Mouse (Mus musculus) neural tube, embryonic 11.5 days (tissue): ENCODE data around the gene Trex2. TPM values are rescaled to one million over a fixed set of nuclear protein-coding genes. Genes with fewer than 3 reads are reported as not detected.

Experiments used
- ATAC-seq: fragments of 200-750 bp; cut with Nextera tagmentation; 2 replicates; pipeline ENCODE4 v1.8.0; 2017; ENCODE audit warnings: moderate number of reproducible peaks, mild to moderate bottlenecking, moderate TSS enrichment, moderate library complexity; ENCODE audit not compliant: insufficient read depth, low FRiP score, low TSS enrichment
- DNase-seq: peaks from one replicate; pipeline ENCODE4 v3.0.0-alpha.2; 2015; ENCODE audit warnings: low spot score
- H3K27ac ChIP-seq: fragments of 300-500 bp; sonication (generic); 2 replicates; pipeline ENCODE4 v1.5.1; 2014; ENCODE audit warnings: low read depth, mild to moderate bottlenecking, low read length
- H3K27me3 ChIP-seq: fragments of 300-500 bp; sonication (generic); 2 replicates; pipeline ENCODE4 v1.6.1; 2014; ENCODE audit warnings: mild to moderate bottlenecking, low read length, mixed read lengths; ENCODE audit not compliant: control insufficient read depth, insufficient read depth
- H3K36me3 ChIP-seq: fragments of 300-500 bp; sonication (generic); 2 replicates; pipeline ENCODE4 v1.6.1; 2014; ENCODE audit warnings: mild to moderate bottlenecking, low read length, moderate library complexity, mixed read lengths; ENCODE audit not compliant: control insufficient read depth, insufficient read depth
- H3K4me1 ChIP-seq: fragments of 300-500 bp; sonication (generic); 2 replicates; pipeline ENCODE4 v1.6.1; 2014; ENCODE audit warnings: low read length, mixed read lengths; ENCODE audit not compliant: control insufficient read depth, insufficient read depth
- H3K4me2 ChIP-seq: fragments of 300-500 bp; sonication (generic); 2 replicates; pipeline ENCODE4 v1.6.1; 2014; ENCODE audit warnings: low read depth, mild to moderate bottlenecking, moderate library complexity
- H3K4me3 ChIP-seq: fragments of 300-500 bp; sonication (generic); 2 replicates; pipeline ENCODE4 v1.5.1; 2014; ENCODE audit warnings: low read depth, low read length
- H3K9ac ChIP-seq: fragments of 300-500 bp; sonication (generic); 2 replicates; pipeline ENCODE4 v1.6.1; 2014; ENCODE audit warnings: mild to moderate bottlenecking, low read length
- H3K9me3 ChIP-seq: fragments of 300-500 bp; sonication (generic); 2 replicates; pipeline ENCODE4 v1.6.1; 2016; ENCODE audit warnings: low read length; ENCODE audit not compliant: control insufficient read depth
- WGBS: fragments of 180-500 bp; shearing (Covaris S2); extraction: QIAGEN DNeasy Blood & Tissue Kit; methylation state at CpG from one replicate; pipeline ENCODE4 v1.1.7; 2014; 5-methylcytosine and 5-hydroxymethylcytosine counted together
- polyA plus RNA-seq: library from polyadenylated mRNA; unstranded; fragments of >200 nt; fragmentation: Nextera tagmentation; extraction: Ambion mirVana; gene quantifications from 2 replicates; pipeline ENCODE4 v1.2.1, GENCODE M21; 2014

The Trex2 gene
- polyA plus RNA-seq, 1 experiment from 2014 or later: not detected

GRCm38 (mm10) chrX:73458877-73459392, 23.8 kb upstream of the Trex2 start, which contains the start of gene Haus7:
Haus7 (minus strand) TSS chrX:73459044.
- H3K27me3 ChIP-seq: no peaks in the 10 kb centered on the region
- H3K4me2 ChIP-seq: peak within 1 kb of the TSS; percentile 53
- H3K9ac ChIP-seq: peak within 1 kb of the TSS; percentile 30; the same call in 1 of the 2 replicates
- no peaks in the 10 kb centered on the region for H3K9me3 ChIP-seq
- H3K4me3 ChIP-seq: peak within 1 kb of the TSS; percentile 51
- WGBS: 23% methylated on average over 25 of the region's 26 CpGs
- DNase-seq: peak; percentile 92
- ATAC-seq: peak; percentile 100
- no peaks in the 10 kb centered on the region for H3K36me3 ChIP-seq
- H3K4me1 ChIP-seq: no peaks in the 10 kb centered on the region
- no peak within 1 kb of the TSS for H3K27ac ChIP-seq

- no peak overlapping the region for H3K4me3 ChIP-seq
- H3K4me1 ChIP-seq: no peaks in the 10 kb centered on the region
- no peaks in the 10 kb centered on the region for H3K27me3 ChIP-seq
- no peaks in the 10 kb centered on the region for H3K36me3 ChIP-seq
- 20% methylated on average over 2 of the region's 2 CpGs for WGBS
- H3K9ac ChIP-seq: no peak overlapping the region
- H3K27ac ChIP-seq: no peak overlapping the region
- DNase-seq (peak; percentile 66), ATAC-seq (no peak)
- no peak overlapping the region for H3K4me2 ChIP-seq
- H3K9me3 ChIP-seq: no peaks in the 10 kb centered on the region
Observed at GRCm38 (mm10) chrX:73451949-73452348, 16.8 kb upstream of the Trex2 start.

GRCm38 (mm10) chrX:73441428-73441827, 6.3 kb upstream of the Trex2 start:
- Histone ChIP-seq H3K27ac (no peak overlapping the region), H3K4me3 (no peak overlapping the region), H3K36me3 (no peaks in the 10 kb centered on the region), H3K9ac (no peak overlapping the region), H3K4me1 (no peaks in the 10 kb centered on the region), H3K27me3 (no peaks in the 10 kb centered on the region), H3K9me3 (no peaks in the 10 kb centered on the region), H3K4me2 (no peak overlapping the region)
- DNase-seq (no peak), ATAC-seq (no peak)
- 74% methylated on average over 2 of the region's 2 CpGs for WGBS

- H3K27ac ChIP-seq: no peak overlapping the region
- no peak overlapping the region for H3K4me2 ChIP-seq
- H3K36me3 ChIP-seq: no peaks in the 10 kb centered on the region
- H3K4me1 ChIP-seq: no peaks in the 10 kb centered on the region
- 76% methylated on average over 5 of the region's 5 CpGs for WGBS
- DNase-seq (no peak), ATAC-seq (no peak)
- no peak overlapping the region for H3K4me3 ChIP-seq
- H3K9me3 ChIP-seq: no peaks in the 10 kb centered on the region
- H3K9ac ChIP-seq: no peak overlapping the region
- no peaks in the 10 kb centered on the region for H3K27me3 ChIP-seq
Observed at GRCm38 (mm10) chrX:73432850-73433249, 2.3 kb downstream of the Trex2 start.

GRCm38 (mm10) chrX:73430036-73430435, 5.1 kb downstream of the Trex2 start:
- Histone ChIP-seq H3K4me3 (no peak overlapping the region), H3K9me3 (no peaks in the 10 kb centered on the region), H3K4me1 (no peaks in the 10 kb centered on the region), H3K9ac (no peak overlapping the region), H3K27me3 (no peaks in the 10 kb centered on the region), H3K4me2 (no peak overlapping the region), H3K36me3 (no peaks in the 10 kb centered on the region), H3K27ac (no peak overlapping the region)
- WGBS: 79% methylated on average over 2 of the region's 2 CpGs
- ATAC-seq: no peak
- no peak for DNase-seq

- no peaks in the 10 kb centered on the region for H3K27me3 ChIP-seq
- ATAC-seq: no peak
Observed at GRCm38 (mm10) chrX:73412767-73413166, 22.4 kb downstream of the Trex2 start.

GRCm38 (mm10) chrX:73410880-73411517, 24.1 kb downstream of the Trex2 start, which contains the start of gene Zfp92:
Zfp92 (plus strand) TSS chrX:73411096.
- ATAC-seq: no peak
- Histone ChIP-seq H3K27me3 (no peaks in the 10 kb centered on the region), H3K4me1 (no peaks in the 10 kb centered on the region), H3K9me3 (no peaks in the 10 kb centered on the region), H3K9ac (no peak within 1 kb of the TSS), H3K4me3 (peak within 1 kb of the TSS; percentile 8; the same call in 1 of the 2 replicates), H3K4me2 (peak within 1 kb of the TSS; percentile 39), H3K27ac (no peak within 1 kb of the TSS), H3K36me3 (no peaks in the 10 kb centered on the region)
- DNase-seq: peak; percentile 13
- 13% methylated on average over 19 of the region's 20 CpGs for WGBS

More at GRCm38 (mm10) chrX:73412767-73413166, 22.4 kb downstream of the Trex2 start:
- 40% methylated on average over 1 of the region's 1 CpGs for WGBS
- Histone ChIP-seq H3K36me3 (no peaks in the 10 kb centered on the region), H3K9me3 (no peaks in the 10 kb centered on the region), H3K4me3 (no peak overlapping the region), H3K9ac (no peak overlapping the region), H3K4me2 (no peak overlapping the region), H3K4me1 (no peaks in the 10 kb centered on the region), H3K27ac (no peak overlapping the region)
- DNase-seq: no peak

GRCm38 (mm10) chrX:73401616-73402015, 33.5 kb downstream of the Trex2 start:
- Histone ChIP-seq H3K4me1 (no peaks in the 10 kb centered on the region), H3K27ac (no peak overlapping the region)
- WGBS: 93% methylated on average over 12 of the region's 12 CpGs

GRCm38 (mm10) chrX:73400951-73401350, 34.2 kb downstream of the Trex2 start:
- no peaks in the 10 kb centered on the region for H3K9me3 ChIP-seq
- no peak overlapping the region for H3K4me3 ChIP-seq
- no peaks in the 10 kb centered on the region for H3K36me3 ChIP-seq
- DNase-seq (no peak), ATAC-seq (no peak)
- H3K27me3 ChIP-seq: no peaks in the 10 kb centered on the region
- no peak overlapping the region for H3K4me2 ChIP-seq
- no peak overlapping the region for H3K9ac ChIP-seq
- WGBS: 87% methylated on average over 20 of the region's 20 CpGs
- no peaks in the 10 kb centered on the region for H3K4me1 ChIP-seq
- H3K27ac ChIP-seq: no peak overlapping the region

More at GRCm38 (mm10) chrX:73401616-73402015, 33.5 kb downstream of the Trex2 start:
- Histone ChIP-seq H3K9me3 (no peaks in the 10 kb centered on the region), H3K36me3 (no peaks in the 10 kb centered on the region), H3K4me2 (no peak overlapping the region), H3K4me3 (no peak overlapping the region), H3K9ac (no peak overlapping the region), H3K27me3 (no peaks in the 10 kb centered on the region)
- ATAC-seq (no peak), DNase-seq (no peak)
